Mouse (Mus musculus): Measurements from ENCODE around the gene Epb41l5. TPM values are rescaled to one million over a fixed set of nuclear protein-coding genes. Genes with fewer than 3 reads are reported as not detected.

The Epb41l5 gene
- polyA plus RNA-seq (2015; fragmentation: Nextera tagmentation; extraction: Ambion mirVana) = 64.0 and 64.2 TPM in 2 replicates

DNA sequence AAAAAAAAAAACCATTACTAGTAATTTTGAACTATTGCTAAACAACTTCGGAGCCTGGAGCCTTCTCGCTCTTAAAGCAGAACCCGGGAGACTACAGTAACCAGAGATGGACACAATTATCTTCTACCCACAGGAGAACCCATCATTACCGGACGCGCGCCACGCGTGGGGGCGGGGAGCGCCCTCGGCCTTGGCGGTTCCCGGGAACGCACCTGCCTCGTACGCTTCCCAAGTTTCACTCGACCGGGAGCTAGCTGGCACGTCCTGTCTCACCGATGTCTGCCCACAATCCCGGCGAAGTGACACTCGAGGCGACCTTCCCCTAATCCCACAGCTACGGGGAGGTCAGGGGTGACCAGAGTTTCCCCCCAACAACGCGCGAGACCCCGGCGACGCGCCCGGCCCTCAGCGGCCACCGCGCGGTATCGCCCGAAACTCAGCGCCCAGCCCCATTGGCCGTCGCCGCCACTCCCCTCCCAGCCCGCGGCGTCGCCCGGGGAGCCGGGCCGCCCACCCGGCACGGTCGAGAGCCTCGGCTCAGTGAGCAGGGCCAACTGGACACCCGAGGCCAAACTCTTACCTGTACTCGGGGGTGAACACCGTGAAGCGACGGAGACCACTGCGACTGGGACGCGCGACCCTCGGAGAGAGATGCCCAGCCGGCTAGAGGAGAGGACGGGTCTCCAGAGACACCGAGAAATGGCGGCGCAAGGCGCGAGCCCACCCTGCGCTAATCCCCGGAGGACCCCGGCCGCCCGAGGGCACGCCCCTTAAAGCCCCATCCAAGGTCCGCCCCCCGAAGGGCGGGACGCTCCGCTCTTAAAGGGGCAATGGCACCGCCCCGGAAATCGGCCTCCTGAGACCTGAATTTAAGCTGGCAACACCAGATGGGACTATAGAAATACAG lies at the start of gene Epb41l5:
TSS of gene Epb41l5 (minus strand) at position 796 of the 907 bp plus-strand sequence.
- Histone ChIP-seq H3K4me3 (replicated peaks) (peak within 1 kb of the TSS; percentile 75), H3K9me3 (replicated peaks) (no peaks in the 10 kb centered on the region), H3K27ac (peak within 1 kb of the TSS; percentile 93), H3K9ac (peak within 1 kb of the TSS; percentile 61), H3K36me3 (no peaks in the 10 kb centered on the region), H3K27me3 (no peaks in the 10 kb centered on the region), H3K4me2 (peak within 1 kb of the TSS; percentile 71), H3K4me1 (peaks cover 18% of the 10 kb centered on the region)
- WGBS = under 1% methylated on average over 86 of the region's 86 CpGs
- ATAC-seq (replicated peaks; ENCODE audit: low FRiP score) = peak; percentile 96

DNA sequence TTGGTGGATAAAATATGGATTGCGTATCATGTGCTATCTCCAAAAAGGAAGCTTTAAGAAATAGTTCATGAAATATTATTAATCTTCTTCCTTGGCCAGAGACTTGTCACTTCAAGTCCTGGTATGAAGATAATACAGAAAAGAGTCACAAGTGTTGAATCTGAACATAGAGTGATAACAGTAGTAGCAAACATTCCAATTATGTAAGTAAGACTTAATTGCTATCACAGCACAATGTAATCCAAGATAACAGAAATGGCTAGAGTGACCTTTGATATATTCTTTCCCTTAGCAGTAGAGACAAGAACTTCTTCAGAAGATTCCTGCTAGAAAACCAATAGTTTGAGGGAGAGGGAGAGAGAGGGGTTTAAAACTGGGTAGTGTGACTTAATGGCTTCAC lies 48.1 kb upstream of the Epb41l5 start:
- no peak for ATAC-seq (replicated peaks; ENCODE audit: low FRiP score)
- no peaks in the 10 kb centered on the region for H3K27me3 ChIP-seq
- H3K4me2 ChIP-seq = no peak overlapping the region
- no peak overlapping the region for H3K27ac ChIP-seq
- H3K9me3 ChIP-seq (replicated peaks) = no peaks in the 10 kb centered on the region
- no peaks in the 10 kb centered on the region for H3K4me1 ChIP-seq
- no peak overlapping the region for H3K9ac ChIP-seq
- WGBS = 98% methylated on average over 1 of the region's 1 CpGs
- H3K36me3 ChIP-seq = peaks cover 42% of the 10 kb centered on the region
- no peak overlapping the region for H3K4me3 ChIP-seq (replicated peaks)

DNA sequence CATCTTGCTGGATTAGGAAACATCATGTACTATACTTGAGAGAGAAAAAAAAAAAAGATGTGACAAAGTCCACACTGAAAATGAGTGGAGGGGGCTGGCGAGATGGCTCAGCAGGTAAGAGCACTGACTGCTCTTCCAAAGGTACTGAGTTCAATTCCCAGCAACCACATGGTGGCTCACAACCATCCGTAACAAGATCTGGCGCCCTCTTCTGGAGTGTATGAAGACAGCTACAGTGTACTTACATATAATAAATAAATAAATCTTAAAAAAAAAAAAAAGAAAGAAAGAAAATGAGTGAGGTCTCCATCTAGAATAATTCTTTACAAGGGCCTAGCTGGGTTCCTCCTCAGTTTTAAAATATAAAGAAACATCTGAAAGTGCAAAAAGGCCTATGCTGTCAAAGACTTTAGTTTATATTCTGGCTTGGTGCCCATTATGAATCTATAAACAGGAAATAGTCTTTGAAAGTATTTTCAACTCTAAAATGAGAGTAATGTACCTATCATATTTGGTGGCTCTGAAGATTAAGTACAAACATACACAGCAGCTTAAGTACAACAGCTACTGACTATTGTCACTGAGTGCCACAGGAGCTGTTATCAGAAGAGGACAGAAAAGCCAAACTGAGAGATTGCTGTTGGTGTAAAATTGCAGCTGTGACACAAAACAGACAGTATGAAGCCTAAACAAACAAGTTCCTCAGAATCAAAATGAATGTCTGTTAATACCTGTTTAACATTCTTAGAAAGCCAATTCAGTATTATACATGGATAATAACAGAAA lies 37.2 kb upstream of the Epb41l5 start:
- no peak overlapping the region for H3K4me3 ChIP-seq (replicated peaks)
- H3K36me3 ChIP-seq = peaks cover 30% of the 10 kb centered on the region
- H3K4me2 ChIP-seq = no peak overlapping the region
- no peak for ATAC-seq (replicated peaks; ENCODE audit: low FRiP score)
- no peaks in the 10 kb centered on the region for H3K4me1 ChIP-seq
- 90% methylated on average over 3 of the region's 3 CpGs for WGBS
- no peaks in the 10 kb centered on the region for H3K9me3 ChIP-seq (replicated peaks)
- no peak overlapping the region for H3K9ac ChIP-seq
- no peak overlapping the region for H3K27ac ChIP-seq
- no peaks in the 10 kb centered on the region for H3K27me3 ChIP-seq

DNA sequence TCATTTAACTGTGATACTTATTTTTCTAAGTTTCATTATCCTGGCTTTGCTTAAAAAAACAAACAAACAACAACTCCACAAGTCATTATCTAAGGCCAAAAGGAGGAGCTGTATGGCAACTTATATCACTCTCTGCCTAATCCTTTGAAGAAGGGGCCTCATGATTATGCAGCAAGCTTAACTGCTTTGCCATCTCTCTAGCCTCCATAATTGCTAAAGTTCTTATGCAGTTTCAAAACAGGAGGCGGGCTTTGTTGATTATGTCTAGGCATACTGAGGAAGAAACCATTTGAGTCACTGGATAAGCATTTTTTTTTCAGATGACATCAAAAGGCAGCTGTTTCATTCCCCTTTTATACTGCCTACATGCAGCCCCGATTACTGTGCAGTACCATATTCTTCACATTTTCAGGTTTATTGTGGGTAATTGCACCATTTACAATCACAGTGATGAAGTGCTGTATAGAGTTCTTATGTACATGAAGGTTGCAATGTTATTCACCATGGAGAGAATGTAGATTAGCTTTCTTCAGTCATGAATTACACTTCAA lies 32.9 kb upstream of the Epb41l5 start:
- Histone ChIP-seq H3K4me1 (no peaks in the 10 kb centered on the region), H3K9ac (no peak overlapping the region), H3K4me3 (replicated peaks) (no peak overlapping the region), H3K36me3 (peaks cover 41% of the 10 kb centered on the region), H3K27me3 (no peaks in the 10 kb centered on the region), H3K9me3 (replicated peaks) (no peaks in the 10 kb centered on the region), H3K27ac (no peak overlapping the region), H3K4me2 (no peak overlapping the region)
- WGBS = 74% methylated on average over 2 of the region's 2 CpGs
- no peak for ATAC-seq (replicated peaks; ENCODE audit: low FRiP score)

DNA sequence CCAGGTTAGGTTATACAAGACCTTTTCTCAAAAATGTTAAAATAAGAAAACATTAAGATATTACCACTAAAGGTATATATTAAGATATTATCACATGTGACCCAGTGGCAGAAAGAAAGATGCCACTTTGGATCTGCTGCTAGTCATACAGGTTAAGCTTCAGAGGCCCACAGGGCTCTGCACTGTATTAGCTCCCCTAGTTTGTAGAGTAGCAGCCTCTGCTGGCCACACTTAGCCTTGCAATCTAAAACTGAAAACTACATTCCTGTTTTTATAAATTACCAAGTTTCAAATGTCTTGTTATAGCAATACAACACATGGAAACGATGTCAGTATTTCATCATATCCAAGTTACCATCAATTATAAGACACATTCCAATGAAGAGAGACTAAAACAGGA lies 26.2 kb upstream of the Epb41l5 start:
- H3K27me3 ChIP-seq = no peaks in the 10 kb centered on the region
- H3K9me3 ChIP-seq (replicated peaks) = no peaks in the 10 kb centered on the region
- no peaks in the 10 kb centered on the region for H3K4me1 ChIP-seq
- H3K4me3 ChIP-seq (replicated peaks) = no peak overlapping the region
- no peak overlapping the region for H3K9ac ChIP-seq
- peaks cover 34% of the 10 kb centered on the region for H3K36me3 ChIP-seq
- no peak overlapping the region for H3K27ac ChIP-seq
- WGBS = 65% methylated on average over 1 of the region's 1 CpGs
- no peak for ATAC-seq (replicated peaks; ENCODE audit: low FRiP score)
- H3K4me2 ChIP-seq = no peak overlapping the region

DNA sequence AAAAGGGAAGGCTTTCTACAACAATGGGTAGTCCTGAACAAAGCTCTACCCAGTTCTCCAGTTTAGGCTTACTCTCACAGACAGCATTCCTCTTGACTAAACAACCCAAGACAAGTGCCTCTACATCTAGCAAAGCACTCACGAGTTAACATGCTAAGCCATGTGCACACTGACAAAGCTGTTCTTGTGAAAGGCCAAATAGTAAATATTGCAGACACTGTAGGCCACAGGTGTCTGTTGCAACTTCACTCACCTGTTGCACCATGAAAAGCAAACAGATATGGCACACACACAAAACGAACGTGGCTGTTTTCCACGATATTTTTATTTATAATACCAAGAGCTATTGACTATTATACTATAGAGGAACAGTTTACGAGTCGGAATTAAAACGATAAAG lies 18.1 kb upstream of the Epb41l5 start:
- peaks cover 17% of the 10 kb centered on the region for H3K36me3 ChIP-seq
- no peak overlapping the region for H3K27ac ChIP-seq
- no peaks in the 10 kb centered on the region for H3K4me1 ChIP-seq
- no peak for ATAC-seq (replicated peaks; ENCODE audit: low FRiP score)
- no peak overlapping the region for H3K4me3 ChIP-seq (replicated peaks)
- H3K4me2 ChIP-seq = no peak overlapping the region
- H3K27me3 ChIP-seq = no peaks in the 10 kb centered on the region
- no peak overlapping the region for H3K9ac ChIP-seq
- no peaks in the 10 kb centered on the region for H3K9me3 ChIP-seq (replicated peaks)
- 93% methylated on average over 7 of the region's 7 CpGs for WGBS

DNA sequence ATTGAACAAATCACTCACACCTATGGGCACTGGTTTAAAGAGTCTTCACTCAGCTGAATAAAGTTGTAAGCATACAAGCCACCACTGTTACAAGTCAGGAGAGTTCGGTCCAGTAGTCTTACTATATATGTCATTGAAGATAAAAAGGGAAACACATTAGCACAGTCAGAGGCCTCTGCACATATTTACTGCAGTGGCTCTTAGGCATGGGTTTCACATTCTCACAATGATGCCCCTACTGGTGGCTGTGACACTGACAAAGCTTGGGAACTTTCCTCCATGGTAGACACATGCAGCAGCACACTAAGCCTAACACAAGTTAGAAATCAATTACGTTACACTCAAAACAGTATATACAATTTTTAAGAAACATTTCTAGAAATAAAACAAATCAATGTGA lies 5.5 kb upstream of the Epb41l5 start:
- Histone ChIP-seq H3K9ac (no peak overlapping the region), H3K27ac (no peak overlapping the region), H3K27me3 (no peaks in the 10 kb centered on the region), H3K4me2 (no peak overlapping the region), H3K9me3 (replicated peaks) (no peaks in the 10 kb centered on the region), H3K4me3 (replicated peaks) (no peak overlapping the region), H3K4me1 (0 out of 2 replicates have a peak, but pooled peaks cover under 1% of the 10 kb centered on the region), H3K36me3 (peaks cover 3% of the 10 kb centered on the region; the same call in 1 of the 2 replicates)
- ATAC-seq (replicated peaks; ENCODE audit: low FRiP score) = no peak
- 88% methylated on average over 2 of the region's 2 CpGs for WGBS

DNA sequence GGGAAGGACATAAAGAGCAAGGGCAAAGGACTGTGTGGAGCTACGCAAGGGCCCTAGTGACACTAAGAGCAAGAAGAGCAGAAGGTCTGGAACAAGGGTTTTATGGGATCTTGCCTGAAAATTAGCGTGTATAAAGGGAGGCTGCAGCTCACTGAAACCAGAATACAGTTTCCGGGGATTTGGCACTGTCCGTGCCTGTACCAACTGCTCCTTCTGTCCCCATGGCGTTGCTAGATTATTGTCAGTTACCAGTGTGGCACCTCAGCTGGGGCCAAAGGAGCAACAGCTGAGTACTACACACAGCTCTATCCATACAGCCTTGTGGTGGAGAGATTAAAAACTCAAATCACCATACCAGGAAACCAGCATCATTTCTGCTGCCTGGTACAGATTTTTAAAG lies 1.6 kb upstream of the Epb41l5 start:
- Histone ChIP-seq H3K9ac (no peak overlapping the region), H3K4me2 (no peak overlapping the region), H3K4me3 (replicated peaks) (no peak overlapping the region), H3K27me3 (no peaks in the 10 kb centered on the region), H3K27ac (no peak overlapping the region; the same call in 1 of the 2 replicates), H3K9me3 (replicated peaks) (no peaks in the 10 kb centered on the region), H3K36me3 (no peaks in the 10 kb centered on the region), H3K4me1 (peaks cover 18% of the 10 kb centered on the region)
- no peak for ATAC-seq (replicated peaks; ENCODE audit: low FRiP score)
- 92% methylated on average over 5 of the region's 5 CpGs for WGBS

DNA sequence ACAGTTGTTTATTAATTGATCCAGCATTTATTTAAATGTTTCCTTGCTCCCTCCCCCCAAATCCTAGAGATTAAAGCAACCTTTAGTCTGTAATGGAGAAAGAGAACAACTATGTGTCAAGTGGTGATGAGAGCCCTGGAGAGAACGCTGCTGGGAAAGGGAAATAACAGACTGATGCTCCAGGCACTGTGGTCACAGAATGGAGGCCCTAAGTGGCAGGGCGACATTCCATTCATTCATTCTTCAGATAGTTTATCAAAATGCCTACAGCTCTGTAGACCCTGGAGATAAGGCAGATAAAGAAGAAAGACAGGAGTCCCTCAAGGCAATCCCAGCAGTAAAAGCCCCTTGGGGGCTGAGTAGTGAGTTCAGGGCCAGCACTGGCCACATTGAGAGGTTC lies 827 bp upstream of the Epb41l5 start:
- H3K9ac ChIP-seq = no peak overlapping the region
- no peak overlapping the region for H3K4me3 ChIP-seq (replicated peaks)
- H3K9me3 ChIP-seq (replicated peaks) = no peaks in the 10 kb centered on the region
- H3K4me2 ChIP-seq = no peak overlapping the region
- WGBS = 67% methylated on average over 2 of the region's 2 CpGs
- H3K4me1 ChIP-seq = peaks cover 18% of the 10 kb centered on the region
- no peaks in the 10 kb centered on the region for H3K27me3 ChIP-seq
- no peaks in the 10 kb centered on the region for H3K36me3 ChIP-seq
- 0 out of 2 replicates have a peak overlapping the region, but pooled peaks have one; percentile 93 for H3K27ac ChIP-seq
- no peak for ATAC-seq (replicated peaks; ENCODE audit: low FRiP score)

DNA sequence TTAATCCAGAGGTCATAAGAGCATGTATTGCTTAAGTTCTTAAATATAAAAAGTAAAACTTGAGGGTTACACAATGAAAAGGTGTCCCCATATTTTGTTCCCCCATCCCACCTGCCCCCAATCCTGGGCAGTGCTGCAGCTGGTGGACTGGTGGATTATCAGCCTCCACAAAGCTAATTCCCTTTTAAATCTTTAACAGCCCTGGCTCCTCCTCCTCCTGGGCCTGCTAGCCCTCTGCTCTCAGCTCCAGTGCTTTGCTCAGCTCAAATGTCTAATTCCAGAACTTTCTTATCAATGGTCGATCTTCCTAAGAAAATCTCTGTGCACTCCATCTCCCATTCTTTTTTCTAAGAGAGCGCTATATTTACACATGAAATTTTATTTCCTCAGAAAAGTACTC lies 2.4 kb downstream of the Epb41l5 start:
- Histone ChIP-seq H3K4me2 (peak overlapping the region; percentile 71), H3K4me3 (replicated peaks) (0 out of 2 replicates have a peak overlapping the region, but pooled peaks have one; percentile 75), H3K4me1 (peaks cover 24% of the 10 kb centered on the region), H3K27ac (no peak overlapping the region), H3K36me3 (peaks cover 7% of the 10 kb centered on the region; the same call in 1 of the 2 replicates), H3K27me3 (no peaks in the 10 kb centered on the region), H3K9ac (no peak overlapping the region), H3K9me3 (replicated peaks) (no peaks in the 10 kb centered on the region)
- no peak for ATAC-seq (replicated peaks; ENCODE audit: low FRiP score)
- WGBS = 51% methylated on average over 2 of the region's 2 CpGs

DNA sequence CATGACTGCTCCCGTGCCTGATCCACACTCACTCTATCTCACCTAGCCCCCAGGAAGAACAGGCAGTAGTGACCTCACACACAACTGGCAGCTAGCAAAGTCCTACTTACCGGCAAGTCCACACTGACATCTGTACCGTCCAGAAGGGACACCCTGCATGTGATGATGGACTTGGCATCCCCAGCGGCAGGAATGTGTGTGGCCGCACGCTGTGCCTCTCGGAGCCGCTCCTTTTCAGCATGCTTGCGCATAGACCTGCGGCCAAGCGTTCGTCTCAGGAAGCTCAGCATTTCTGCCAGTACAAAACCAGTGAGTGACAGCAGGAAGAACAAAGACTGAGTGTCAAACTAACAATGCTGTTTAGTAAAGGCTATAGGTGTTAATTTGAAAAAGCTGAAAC lies 6.4 kb downstream of the Epb41l5 start:
- H3K27ac ChIP-seq = no peak overlapping the region
- no peak; the same call in 1 of the 2 replicates for ATAC-seq (replicated peaks; ENCODE audit: low FRiP score)
- H3K4me3 ChIP-seq (replicated peaks) = no peak overlapping the region
- H3K4me1 ChIP-seq = peaks cover 29% of the 10 kb centered on the region
- no peaks in the 10 kb centered on the region for H3K27me3 ChIP-seq
- WGBS = 70% methylated on average over 12 of the region's 12 CpGs
- H3K9me3 ChIP-seq (replicated peaks) = no peaks in the 10 kb centered on the region
- H3K9ac ChIP-seq = no peak overlapping the region
- H3K36me3 ChIP-seq = peaks cover 7% of the 10 kb centered on the region
- no peak overlapping the region for H3K4me2 ChIP-seq
